Mouse (Mus musculus) liver, embryonic 16.5 days (tissue): ENCODE measurements around the gene Olfr76. TPM values are rescaled to one million over a fixed set of nuclear protein-coding genes. Genes with fewer than 3 reads are reported as not detected.
"Not testable (repeated sequence)": the region's sequence is repeated elsewhere in the genome, so short reads cannot be mapped to it uniquely, and the experiment has no call there.

ENCODE experiments used
- ATAC-seq: fragments of 200-750 bp; cut with Nextera tagmentation; 2 replicates; pipeline ENCODE4 v1.8.0; 2017; ENCODE audit warnings: low read depth, mild to moderate bottlenecking, moderate number of reproducible peaks, moderate library complexity
- H3K27ac ChIP-seq: fragments of 300-500 bp; sonication (generic); 2 replicates; pipeline ENCODE4 v1.5.1; 2014; ENCODE audit warnings: mild to moderate bottlenecking, low read length
- H3K27me3 ChIP-seq: fragments of 300-500 bp; sonication (generic); 2 replicates; pipeline ENCODE4 v1.6.1; 2014; ENCODE audit warnings: low read depth, low read length, mixed read lengths; ENCODE audit not compliant: control insufficient read depth, insufficient read depth
- H3K36me3 ChIP-seq: fragments of 300-500 bp; sonication (generic); 2 replicates; pipeline ENCODE4 v1.6.1; 2014; ENCODE audit warnings: mild to moderate bottlenecking; ENCODE audit not compliant: control insufficient read depth, insufficient read depth
- H3K4me1 ChIP-seq: fragments of 300-500 bp; sonication (generic); 2 replicates; pipeline ENCODE4 v1.6.1; 2014; ENCODE audit warnings: low read depth, low read length, mixed read lengths; ENCODE audit not compliant: control insufficient read depth
- H3K4me2 ChIP-seq: fragments of 300-500 bp; sonication (generic); 2 replicates; pipeline ENCODE4 v1.6.1; 2014; ENCODE audit warnings: low read depth, low read length, mixed read lengths
- H3K4me3 ChIP-seq: fragments of 300-500 bp; sonication (generic); 2 replicates; pipeline ENCODE4 v1.5.1; 2014; ENCODE audit warnings: low read depth, mild to moderate bottlenecking, low read length
- H3K9ac ChIP-seq: fragments of 300-500 bp; sonication (generic); 2 replicates; pipeline ENCODE4 v1.6.1; 2014; ENCODE audit warnings: low read depth, low read length
- H3K9me3 ChIP-seq: fragments of 300-500 bp; sonication (generic); replicated peaks from 2 replicates; pipeline ENCODE4 v1.6.1; 2016; ENCODE audit warnings: low read length; ENCODE audit not compliant: control insufficient read depth
- WGBS: fragments of 180-500 bp; shearing (Covaris S2); extraction: QIAGEN DNeasy Blood & Tissue Kit; methylation state at CpG from one replicate; pipeline ENCODE4 v1.1.7; 2014; ENCODE audit not compliant: insufficient replicate concordance; 5-methylcytosine and 5-hydroxymethylcytosine counted together
- polyA plus RNA-seq: library from polyadenylated mRNA; unstranded; fragments of >200 nt; fragmentation: Nextera tagmentation; extraction: Ambion mirVana; gene quantifications from 2 replicates; pipeline ENCODE4 v1.2.1, GENCODE M21; 2015

Gene Olfr76
- not detected in 2 replicates for polyA plus RNA-seq

DNA sequence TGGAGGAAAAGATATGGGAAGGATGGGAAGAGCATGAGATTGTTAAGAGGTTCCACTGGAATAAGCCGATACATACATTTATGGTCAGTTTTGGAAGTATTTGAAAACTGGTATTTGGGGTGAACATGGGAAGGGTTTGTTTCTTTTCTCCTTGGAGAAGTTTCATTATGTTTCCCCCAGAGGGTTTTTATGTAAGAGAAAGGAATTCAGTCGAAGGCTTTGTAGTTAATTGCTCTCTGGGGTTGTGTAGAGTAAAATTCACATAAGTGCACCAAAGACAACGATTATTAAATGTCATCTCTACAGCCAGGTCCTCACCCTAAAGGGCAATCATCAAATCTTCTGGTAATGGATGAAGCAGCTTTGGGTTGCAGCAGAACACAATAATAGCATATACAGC lies at the start of gene Olfr76:
TSS of gene Olfr76 (minus strand) at position 101 of the 400 bp plus-strand sequence.
- Histone ChIP-seq H3K4me2 (no peak within 1 kb of the TSS), H3K9me3 (no peaks in the 10 kb centered on the region), H3K27ac (no peak within 1 kb of the TSS), H3K4me3 (no peak within 1 kb of the TSS), H3K9ac (no peak within 1 kb of the TSS), H3K27me3 (no peaks in the 10 kb centered on the region), H3K4me1 (no peaks in the 10 kb centered on the region), H3K36me3 (no peaks in the 10 kb centered on the region)
- ATAC-seq, result no peak
- WGBS, result 47% methylated on average over 3 of the region's 3 CpGs

DNA sequence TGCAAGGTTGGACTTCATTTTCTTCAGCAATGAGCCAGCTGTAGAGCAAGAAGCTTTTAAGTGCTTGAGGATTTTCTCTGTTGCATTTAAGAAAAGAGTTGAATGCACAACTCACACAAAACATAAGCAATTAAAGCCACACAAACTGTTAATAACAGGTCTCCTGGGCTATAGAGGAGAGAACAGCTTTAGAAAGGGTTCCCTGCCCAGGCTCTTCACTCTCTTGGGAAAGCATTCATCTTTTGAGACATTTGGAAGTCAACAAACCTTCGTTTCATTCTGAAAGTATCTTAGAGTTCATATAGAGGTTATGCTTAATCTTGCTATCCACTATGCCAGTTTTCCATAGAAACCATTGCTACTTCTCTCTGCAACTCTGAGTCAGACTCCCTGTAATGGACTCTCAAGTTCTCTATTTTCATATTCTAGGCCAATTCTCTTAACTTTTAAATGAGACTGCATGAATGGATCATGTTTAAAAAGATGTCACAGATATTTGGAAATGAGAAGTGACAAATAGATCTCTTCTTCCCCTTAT lies 47.1 kb upstream of the Olfr76 start, which contains the start of gene Olfr1555-ps1:
TSS of gene Olfr1555-ps1 (minus strand) at position 51 of the 538 bp plus-strand sequence.
- H3K4me1 ChIP-seq, H3K9ac ChIP-seq, H3K4me2 ChIP-seq, H3K36me3 ChIP-seq, H3K9me3 ChIP-seq, H3K27ac ChIP-seq, H3K27me3 ChIP-seq, ATAC-seq, H3K4me3 ChIP-seq: not testable (repeated sequence)
- 31% methylated on average over 1 of the region's 1 CpGs for WGBS

DNA sequence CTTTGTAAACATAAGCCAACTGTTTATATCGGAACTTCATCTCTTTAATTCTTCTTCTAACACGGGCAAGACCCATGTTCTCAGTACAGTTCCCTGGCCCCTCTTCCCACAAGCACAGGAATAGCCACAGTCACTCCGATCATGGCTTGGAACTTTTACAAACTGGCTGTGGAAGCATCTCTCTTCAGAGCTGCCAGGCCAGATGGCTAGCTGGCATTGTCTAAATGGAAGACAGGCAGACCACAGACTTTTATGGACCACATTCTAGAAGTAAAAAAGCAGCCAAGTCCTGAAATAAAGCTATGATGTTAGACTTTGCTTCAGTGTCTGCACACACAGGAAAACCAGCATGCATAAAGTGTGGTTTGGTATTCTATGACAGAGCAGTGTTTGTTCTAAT lies 22.4 kb upstream of the Olfr76 start:
- H3K9me3 ChIP-seq, result no peaks in the 10 kb centered on the region
- no peaks in the 10 kb centered on the region for H3K36me3 ChIP-seq
- H3K27me3 ChIP-seq, result no peaks in the 10 kb centered on the region
- no peak overlapping the region for H3K27ac ChIP-seq
- H3K4me2 ChIP-seq, result no peak overlapping the region
- no peak for ATAC-seq
- no peak overlapping the region for H3K4me3 ChIP-seq
- no peak overlapping the region for H3K9ac ChIP-seq
- H3K4me1 ChIP-seq, result no peaks in the 10 kb centered on the region
- WGBS, result 65% methylated on average over 3 of the region's 3 CpGs

DNA sequence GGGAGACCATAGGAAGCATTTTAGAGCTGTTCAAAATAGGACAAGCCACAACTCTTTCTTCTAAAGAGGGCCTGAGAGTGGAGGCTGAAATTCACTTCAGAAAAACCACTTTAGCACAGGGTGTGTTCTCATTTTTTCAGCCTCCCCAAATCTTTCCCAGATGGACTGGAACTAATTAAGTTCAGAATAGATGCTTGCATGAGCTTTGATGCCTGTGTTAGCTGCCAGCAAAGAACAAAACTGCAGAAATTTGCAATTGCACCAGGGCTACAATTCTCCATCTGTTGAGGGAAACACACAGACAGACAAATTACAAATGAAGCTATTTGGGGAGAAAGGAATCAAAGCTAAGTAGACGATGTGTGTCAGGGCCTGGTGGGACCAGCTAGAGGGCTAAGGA lies 20.4 kb upstream of the Olfr76 start:
- Histone ChIP-seq H3K4me3 (no peak overlapping the region), H3K9ac (no peak overlapping the region), H3K4me2 (no peak overlapping the region), H3K9me3 (no peaks in the 10 kb centered on the region), H3K36me3 (no peaks in the 10 kb centered on the region), H3K27ac (no peak overlapping the region), H3K4me1 (no peaks in the 10 kb centered on the region), H3K27me3 (no peaks in the 10 kb centered on the region)
- no peak for ATAC-seq
- WGBS, result 50% methylated on average over 1 of the region's 1 CpGs

GRCm38 (mm10) chr19:12134289-12134688 lies 11.3 kb upstream of the Olfr76 start:
- no peak overlapping the region for H3K9ac ChIP-seq
- ATAC-seq, result no peak
- H3K36me3 ChIP-seq, result no peaks in the 10 kb centered on the region
- H3K27ac ChIP-seq, result no peak overlapping the region
- H3K4me2 ChIP-seq, result no peak overlapping the region
- 22% methylated on average over 2 of the region's 2 CpGs for WGBS
- H3K4me3 ChIP-seq, result no peak overlapping the region
- no peaks in the 10 kb centered on the region for H3K9me3 ChIP-seq
- no peaks in the 10 kb centered on the region for H3K27me3 ChIP-seq
- no peaks in the 10 kb centered on the region for H3K4me1 ChIP-seq

- Histone ChIP-seq H3K4me3 (no peak overlapping the region), H3K27ac (no peak overlapping the region), H3K4me2 (no peak overlapping the region), H3K36me3 (no peaks in the 10 kb centered on the region), H3K9me3 (no peaks in the 10 kb centered on the region), H3K9ac (no peak overlapping the region), H3K27me3 (no peaks in the 10 kb centered on the region), H3K4me1 (no peaks in the 10 kb centered on the region)
- no peak for ATAC-seq
- WGBS, result 68% methylated on average over 3 of the region's 3 CpGs
These were observed 6.5 kb downstream of the Olfr76 start for GRCm38 (mm10) chr19:12116464-12116863.

DNA sequence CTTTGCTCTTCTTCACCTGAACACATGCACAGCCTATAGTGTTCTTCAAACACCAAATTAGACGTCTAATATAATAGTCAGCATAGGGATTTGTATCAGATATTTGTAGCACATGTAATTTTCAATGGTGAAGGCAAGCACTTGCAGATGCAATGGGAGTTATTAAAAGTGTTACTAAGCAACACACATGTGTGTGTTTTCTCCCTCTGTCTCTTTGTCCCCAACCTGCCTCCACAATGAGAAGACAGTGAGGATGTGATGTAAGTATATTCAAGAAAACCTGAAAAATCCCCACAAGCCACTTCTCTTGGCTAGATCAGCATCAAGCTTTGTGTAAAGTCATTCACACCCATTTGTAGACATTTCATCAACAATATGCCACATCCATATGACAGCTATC lies 7.2 kb downstream of the Olfr76 start, which contains the start of gene Olfr1428:
TSS of gene Olfr1428 (minus strand) at position 101 of the 400 bp plus-strand sequence.
- Histone ChIP-seq H3K27me3 (no peaks in the 10 kb centered on the region), H3K4me2 (no peak within 1 kb of the TSS), H3K27ac (no peak within 1 kb of the TSS), H3K9ac (no peak within 1 kb of the TSS), H3K4me1 (no peaks in the 10 kb centered on the region), H3K4me3 (no peak within 1 kb of the TSS), H3K9me3 (no peaks in the 10 kb centered on the region), H3K36me3 (no peaks in the 10 kb centered on the region)
- ATAC-seq, result no peak
- WGBS, result 39% methylated on average over 1 of the region's 1 CpGs

DNA sequence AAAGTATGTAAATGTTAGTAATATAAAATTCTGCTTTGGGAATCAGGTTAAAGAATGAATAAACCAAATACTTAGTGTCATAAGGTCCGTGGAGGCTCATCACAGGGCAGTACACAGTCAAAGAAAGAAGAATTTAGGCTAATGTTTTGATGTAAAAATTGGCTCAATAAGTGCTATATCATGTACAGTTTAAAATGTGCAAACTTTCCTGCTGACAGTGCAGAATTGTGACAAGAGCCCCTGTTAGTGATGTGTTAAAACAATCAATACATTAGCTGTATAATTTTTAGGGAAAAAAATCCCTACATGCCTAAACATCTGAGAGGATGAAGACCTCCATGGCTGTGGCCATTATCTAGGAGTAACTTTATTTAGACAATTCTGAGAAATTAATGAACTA lies 9.2 kb downstream of the Olfr76 start:
- Histone ChIP-seq H3K4me1 (no peaks in the 10 kb centered on the region), H3K27me3 (no peaks in the 10 kb centered on the region), H3K4me3 (no peak overlapping the region), H3K9me3 (no peaks in the 10 kb centered on the region), H3K36me3 (no peaks in the 10 kb centered on the region), H3K4me2 (no peak overlapping the region), H3K27ac (no peak overlapping the region), H3K9ac (no peak overlapping the region)
- whole genome bisulfite sequencing, result 32% methylated on average over 1 of the region's 1 CpGs
- no peak for ATAC-seq

- no peak overlapping the region for H3K4me2 ChIP-seq
- H3K9ac ChIP-seq, result no peak overlapping the region
- no peaks in the 10 kb centered on the region for H3K4me1 ChIP-seq
- no peak for ATAC-seq
- no peaks in the 10 kb centered on the region for H3K36me3 ChIP-seq
- WGBS, result 39% methylated on average over 1 of the region's 1 CpGs
- H3K27me3 ChIP-seq, result no peaks in the 10 kb centered on the region
- H3K4me3 ChIP-seq, result no peak overlapping the region
- no peak overlapping the region for H3K27ac ChIP-seq
- no peaks in the 10 kb centered on the region for H3K9me3 ChIP-seq
These were observed 18.5 kb downstream of the Olfr76 start for GRCm38 (mm10) chr19:12104541-12104940.
